Mouse (Mus musculus) ES-E14 (cell line): ENCODE measurements around the gene Cat. TPM values are rescaled to one million over a fixed set of nuclear protein-coding genes. Genes with fewer than 3 reads are reported as not detected.

Experiments
- DNase-seq: peaks from one replicate; pipeline ENCODE4 v3.0.0-alpha.2; 2013; ENCODE audit warnings: low read depth, low spot score
- H3K27ac ChIP-seq: 2 replicates; pipeline ENCODE4 v1.5.1; 2012; ENCODE audit warnings: low read depth, mild to moderate bottlenecking, low read length, moderate library complexity, mixed read lengths; ENCODE audit not compliant: poor library complexity, insufficient read depth, severe bottlenecking
- H3K36me3 ChIP-seq: 2 replicates; pipeline ENCODE4 v1.6.1; 2012; ENCODE audit warnings: mild to moderate bottlenecking, low read length, moderate library complexity, mixed read lengths; ENCODE audit not compliant: control insufficient read depth, poor library complexity, insufficient read depth, severe bottlenecking
- H3K4me1 ChIP-seq, 2 experiments: fragments of 150-350 bp in 1 of 2; sonication (generic) in 1 of 2; 2 replicates each; pipeline ENCODE4 v1.6.1; 2012; ENCODE audit warnings: low read length in 2 of 2, mild to moderate bottlenecking in 1 of 2, mixed read lengths in 1 of 2; ENCODE audit not compliant: control insufficient read depth in 2 of 2, insufficient read depth in 2 of 2, poor library complexity in 1 of 2
- H3K4me3 ChIP-seq, 2 experiments: fragments of 150-350 bp in 1 of 2; sonication (generic) in 1 of 2; 2 replicates each; pipeline ENCODE4 v1.5.1; 2012; ENCODE audit warnings: low read length in 2 of 2, low read depth in 1 of 2, mild to moderate bottlenecking in 1 of 2, mixed read lengths in 1 of 2; ENCODE audit not compliant: insufficient read depth in 1 of 2, poor library complexity in 1 of 2, severe bottlenecking in 1 of 2
- H3K9ac ChIP-seq: 2 replicates; pipeline ENCODE4 v1.6.1; 2012; ENCODE audit warnings: low read depth, mild to moderate bottlenecking, low read length, mixed read lengths; ENCODE audit not compliant: poor library complexity, insufficient read depth, severe bottlenecking
- H3K9me3 ChIP-seq: fragments of 150-350 bp; sonication (generic); 2 replicates; pipeline ENCODE4 v1.6.1; 2012; ENCODE audit warnings: low read depth, mild to moderate bottlenecking, low read length; ENCODE audit not compliant: control insufficient read depth, insufficient read depth
- CHD2 ChIP-seq: IDR thresholded peaks from 2 replicates; pipeline ENCODE4 v1.6.1; 2014; ENCODE audit warnings: mild to moderate bottlenecking, low read depth, low read length, inconsistent platforms
- HCFC1 ChIP-seq: IDR thresholded peaks from 2 replicates; pipeline ENCODE4 v1.6.1; 2012; ENCODE audit warnings: low read length, inconsistent platforms, borderline replicate concordance; ENCODE audit not compliant: insufficient read depth
- MAFK ChIP-seq: IDR thresholded peaks from 2 replicates; pipeline ENCODE4 v1.6.1; 2014; ENCODE audit warnings: mild to moderate bottlenecking, low read depth, low read length, inconsistent platforms; ENCODE audit not compliant: insufficient read depth
- ZC3H11A ChIP-seq: IDR thresholded peaks from 2 replicates; pipeline ENCODE4 v1.6.1; 2012; ENCODE audit warnings: low read depth, mild to moderate bottlenecking, inconsistent platforms, low read length, borderline replicate concordance
- ZNF384 ChIP-seq: IDR thresholded peaks from 2 replicates; pipeline ENCODE4 v1.6.1; 2012; ENCODE audit warnings: low read depth, low read length, inconsistent platforms
- in situ Hi-C, 2 experiments: fragments of 600-800 bp; cut with MboI; formaldehyde crosslinking; loops; one replicate each; pipeline ENCODE4 v1.15.1; 2025; ENCODE audit warnings: low sequenced_read_pairs in 2 of 2, inconsistent platforms in 1 of 2; ENCODE audit not compliant: unreplicated experiment in 2 of 2
- total RNA-seq: library from RNA; depleted of rRNA; stranded (reverse); fragments of 300-350 nt; gene quantifications from 2 replicates; pipeline ENCODE4 v1.2.3, GENCODE M21; 2012

Cat gene
- total RNA-seq, 1 experiment, result 23.0 TPM

DNA sequence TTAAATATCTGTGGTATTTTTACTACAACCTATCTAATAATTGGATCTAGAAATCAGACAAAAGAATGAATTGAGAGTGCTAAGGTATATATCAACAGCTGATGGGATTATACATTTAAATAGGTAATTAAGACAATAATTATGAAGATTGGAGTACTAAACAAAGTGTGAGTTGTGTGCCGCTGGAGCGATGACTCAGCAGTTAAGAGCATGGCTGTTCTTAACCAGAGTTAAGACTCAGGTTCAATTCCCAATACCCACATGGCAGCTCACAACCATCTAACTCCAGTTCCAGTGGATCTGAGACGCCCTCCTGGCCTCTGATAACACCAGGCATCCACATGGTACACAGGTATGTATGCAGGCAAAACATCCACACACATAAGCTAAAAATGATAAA is 11.6 kb downstream of the Cat start:
- DNase-seq, result no peak
- no peaks in the 10 kb centered on the region for H3K9me3 ChIP-seq
- no peak overlapping the region for H3K9ac ChIP-seq
- H3K4me3 ChIP-seq, result no peak overlapping the region
- no peaks in the 10 kb centered on the region for H3K4me1 ChIP-seq
- peaks cover 9% of the 10 kb centered on the region; the same call in 1 of the 2 replicates for H3K36me3 ChIP-seq
- TF ChIP-seq ZC3H11A (no peak), MAFK (peak; percentile 52; the same call in 1 of the 2 replicates), HCFC1 (no peak), CHD2 (no peak), ZNF384 (no peak)
- H3K27ac ChIP-seq, result no peak overlapping the region
- in situ Hi-C loops, result loop anchor here in 1 of 2 experiments (25.0 kb wide), 1 partner anchor 389 kb away; no protein-coding TSS in a partner anchor

- no peak overlapping the region for H3K9ac ChIP-seq
- in situ Hi-C loops, result loop anchor here in 1 of 2 experiments (25.0 kb wide), 1 partner anchor 395 kb away; no protein-coding TSS in a partner anchor
- H3K36me3 ChIP-seq, result peaks cover 10% of the 10 kb centered on the region; the same call in 1 of the 2 replicates
- no peak overlapping the region for H3K27ac ChIP-seq
- no peak for DNase-seq
- TF ChIP-seq HCFC1, result no peak
- TF ChIP-seq ZNF384, result no peak
- no peak for TF ChIP-seq ZC3H11A
- TF ChIP-seq MAFK, result no peak
- TF ChIP-seq CHD2, result no peak
- no peaks in the 10 kb centered on the region for H3K9me3 ChIP-seq
- H3K4me3 ChIP-seq, result no peak overlapping the region
- H3K4me1 ChIP-seq, result no peaks in the 10 kb centered on the region
Measured at GRCm38 (mm10) chr2:103466984-103467588, 17.9 kb downstream of the Cat start.

- Histone ChIP-seq H3K4me3 (no peak overlapping the region), H3K9me3 (no peaks in the 10 kb centered on the region), H3K27ac (no peak overlapping the region), H3K9ac (no peak overlapping the region), H3K4me1 (no peaks in the 10 kb centered on the region), H3K36me3 (peaks cover 11% of the 10 kb centered on the region; the same call in 1 of the 2 replicates)
- no peak for TF ChIP-seq MAFK
- no peak for TF ChIP-seq CHD2
- no peak for TF ChIP-seq HCFC1
- no peak for TF ChIP-seq ZC3H11A
- TF ChIP-seq ZNF384, result no peak
- no peak for DNase-seq
- in situ Hi-C loops, result loop anchor here in 1 of 2 experiments (25.0 kb wide), 1 partner anchor 396 kb away; no protein-coding TSS in a partner anchor
Measured at GRCm38 (mm10) chr2:103466272-103466671, 18.7 kb downstream of the Cat start.

DNA sequence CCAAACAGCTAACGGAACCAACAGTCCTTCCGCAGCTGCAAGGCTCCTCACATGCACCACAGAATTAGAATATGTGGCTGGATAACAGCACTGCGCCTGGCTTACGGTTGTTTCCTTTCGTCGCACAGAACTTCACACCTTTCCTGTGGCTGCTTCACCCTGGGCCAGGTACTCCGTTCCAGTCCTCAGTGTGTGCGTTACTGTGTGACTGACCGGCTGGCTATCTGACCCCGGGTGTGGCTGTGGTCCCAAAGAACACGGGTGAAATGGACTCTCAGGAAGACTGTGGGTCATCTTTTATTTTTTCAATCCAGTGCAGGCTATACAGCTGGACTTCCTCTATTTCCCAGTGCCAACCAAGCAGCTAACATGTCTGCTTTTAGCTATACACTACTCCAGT is 19.5 kb downstream of the Cat start:
- TF ChIP-seq MAFK, result no peak
- TF ChIP-seq CHD2, result no peak
- TF ChIP-seq HCFC1, result no peak
- TF ChIP-seq ZC3H11A, result no peak
- TF ChIP-seq ZNF384, result no peak
- in situ Hi-C loops, result loop anchor here in 1 of 2 experiments (25.0 kb wide), 1 partner anchor 397 kb away; no protein-coding TSS in a partner anchor
- Histone ChIP-seq H3K27ac (no peak overlapping the region), H3K36me3 (peaks cover 13% of the 10 kb centered on the region; the same call in 1 of the 2 replicates), H3K9ac (no peak overlapping the region), H3K4me1 (no peaks in the 10 kb centered on the region), H3K9me3 (no peaks in the 10 kb centered on the region), H3K4me3 (no peak overlapping the region)
- DNase-seq, result no peak
